Comparison of ENCODE assay signal across 14 mouse cellular contexts in genomic region chr19:22272916-22273315, GRCm38 (mm10).
A peak's percentile ranks its signal among the peaks of the same experiment; 100 is the strongest.
DNase-seq lines count a peak whose midpoint lies in the region; ATAC-seq and TF ChIP-seq lines count a peak whose summit lies in the region.
"Had no signal": no experiment of that assay in that cellular context is flagged by ENCODE, and none has a peak within 500 bp of the region (broad histone marks: within the 10 kb centered on the region; RNA-seq: fewer than 3 reads in every experiment).

No protein-coding gene starts in this region.

- no peaks in the 10 kb centered on the region for H3K27me3 ChIP-seq in forebrain, embryonic 14.5 days (replicated peaks; ENCODE audit: control insufficient read depth, insufficient read depth, low read length)
- H3K27me3 ChIP-seq in forebrain, embryonic 10.5 days (ENCODE audit: poor library complexity, severe bottlenecking), result no peaks in the 10 kb centered on the region
- no peaks in the 10 kb centered on the region for H3K27me3 ChIP-seq in heart, embryonic 12.5 days (replicated peaks)
- no peaks in the 10 kb centered on the region for H3K27me3 ChIP-seq in neural tube, embryonic 11.5 days (ENCODE audit: control insufficient read depth, insufficient read depth, low read length)
- no peaks in the 10 kb centered on the region for H3K27me3 ChIP-seq in neural tube, embryonic 15.5 days (replicated peaks)
- H3K27me3 ChIP-seq in hindbrain, postnatal 0 days (ENCODE audit: insufficient read depth, low read length), result no peaks in the 10 kb centered on the region
- H3K27me3 ChIP-seq: neural tube, embryonic 12.5 days had no signal

- H3K4me1 ChIP-seq in forebrain, embryonic 14.5 days (ENCODE audit: control insufficient read depth, insufficient read depth, low read length), result no peaks in the 10 kb centered on the region
- H3K4me1 ChIP-seq in forebrain, embryonic 10.5 days, result no peaks in the 10 kb centered on the region
- H3K4me1 ChIP-seq in heart, embryonic 12.5 days (replicated peaks), result no peaks in the 10 kb centered on the region
- no peaks in the 10 kb centered on the region for H3K4me1 ChIP-seq in neural tube, embryonic 11.5 days (ENCODE audit: control insufficient read depth, insufficient read depth, low read length)
- no peaks in the 10 kb centered on the region for H3K4me1 ChIP-seq in neural tube, embryonic 15.5 days
- no peaks in the 10 kb centered on the region for H3K4me1 ChIP-seq in hindbrain, postnatal 0 days (ENCODE audit: insufficient read depth, low read length)
- H3K4me1 ChIP-seq: neural tube, embryonic 12.5 days had no signal

- no peaks in the 10 kb centered on the region for H3K36me3 ChIP-seq in forebrain, embryonic 14.5 days (ENCODE audit: control insufficient read depth, insufficient read depth, low read length)
- H3K36me3 ChIP-seq in forebrain, embryonic 10.5 days (replicated peaks), result no peaks in the 10 kb centered on the region
- H3K36me3 ChIP-seq in heart, embryonic 12.5 days, result no peaks in the 10 kb centered on the region
- no peaks in the 10 kb centered on the region for H3K36me3 ChIP-seq in neural tube, embryonic 11.5 days (ENCODE audit: control insufficient read depth, insufficient read depth, low read length)
- no peaks in the 10 kb centered on the region for H3K36me3 ChIP-seq in neural tube, embryonic 15.5 days
- no peaks in the 10 kb centered on the region for H3K36me3 ChIP-seq in hindbrain, postnatal 0 days (ENCODE audit: insufficient read depth, low read length)
- H3K36me3 ChIP-seq: neural tube, embryonic 12.5 days had no signal

- peak; percentile 26 for DNase-seq in forebrain, embryonic 14.5 days (ENCODE audit: low spot score)
- no peak for DNase-seq in forebrain, embryonic 10.5 days (ENCODE audit: extremely low spot score, low spot score)
- peak; percentile 11 to 15 for DNase-seq in heart, postnatal 10 days
- DNase-seq in neural tube, embryonic 11.5 days (ENCODE audit: low spot score), result peak; percentile 12
- DNase-seq in hindbrain, postnatal 0 days (ENCODE audit: low spot score), result peak; percentile 15
- DNase-seq in left cerebral cortex, adult 11 months (ENCODE audit: low spot score), result no peak
- DNase-seq: adrenal gland, postnatal 10 days; lung, postnatal 10 days; thymus, adult 18-20 months had no signal

- 83% methylated on average over 5 of the region's 5 CpGs for WGBS in forebrain, embryonic 14.5 days
- 78% methylated on average over 5 of the region's 5 CpGs for WGBS in forebrain, embryonic 10.5 days
- 59% methylated on average over 5 of the region's 5 CpGs for WGBS in heart, embryonic 12.5 days
- WGBS in neural tube, embryonic 11.5 days, result 62% methylated on average over 5 of the region's 5 CpGs
- 65% methylated on average over 5 of the region's 5 CpGs for WGBS in neural tube, embryonic 15.5 days
- 57% methylated on average over 5 of the region's 5 CpGs for WGBS in hindbrain, postnatal 0 days

- intact Hi-C loops in heart, postnatal 10 days (cut with DNase I), result no loop called here

- H3K4me3 ChIP-seq in forebrain, embryonic 14.5 days (ENCODE audit: low read depth, low read length), result no peak overlapping the region
- no peak overlapping the region for H3K4me3 ChIP-seq in forebrain, embryonic 10.5 days
- no peak overlapping the region for H3K4me3 ChIP-seq in heart, embryonic 12.5 days
- no peak overlapping the region for H3K4me3 ChIP-seq in neural tube, embryonic 11.5 days (ENCODE audit: low read depth, low read length)
- no peak overlapping the region for H3K4me3 ChIP-seq in neural tube, embryonic 15.5 days (replicated peaks)
- H3K4me3 ChIP-seq in hindbrain, postnatal 0 days (ENCODE audit: low read length), result no peak overlapping the region
- H3K4me3 ChIP-seq: neural tube, embryonic 12.5 days had no signal

- no peak overlapping the region for H3K27ac ChIP-seq in forebrain, embryonic 14.5 days (ENCODE audit: low read depth, low read length)
- no peak overlapping the region for H3K27ac ChIP-seq in forebrain, embryonic 10.5 days
- no peak overlapping the region for H3K27ac ChIP-seq in heart, embryonic 12.5 days (ENCODE audit: poor library complexity, severe bottlenecking)
- no peak overlapping the region for H3K27ac ChIP-seq in neural tube, embryonic 11.5 days (ENCODE audit: low read depth, low read length)
- no peak overlapping the region for H3K27ac ChIP-seq in neural tube, embryonic 15.5 days (replicated peaks)
- no peak overlapping the region for H3K27ac ChIP-seq in hindbrain, postnatal 0 days
- H3K27ac ChIP-seq: neural tube, embryonic 12.5 days had no signal

- ATAC-seq in forebrain, embryonic 14.5 days, result no peak
- ATAC-seq in heart, embryonic 12.5 days (ENCODE audit: insufficient number of reproducible peaks, low FRiP score), result no peak
- ATAC-seq in neural tube, embryonic 11.5 days (ENCODE audit: insufficient read depth, low FRiP score, low TSS enrichment), result no peak
- ATAC-seq in neural tube, embryonic 15.5 days (ENCODE audit: low FRiP score), result no peak
- ATAC-seq in hindbrain, postnatal 0 days, result no peak

- TF ChIP-seq CTCF in hindbrain, postnatal 0 days (IDR thresholded peaks at IDR 0.05; ENCODE audit: low read depth), result no peak

- no peak overlapping the region for H3K4me2 ChIP-seq in forebrain, embryonic 14.5 days (ENCODE audit: low read length)
- no peak overlapping the region for H3K4me2 ChIP-seq in heart, embryonic 12.5 days
- H3K4me2 ChIP-seq in neural tube, embryonic 11.5 days (ENCODE audit: low read depth), result no peak overlapping the region
- H3K4me2 ChIP-seq in neural tube, embryonic 15.5 days, result no peak overlapping the region
- no peak overlapping the region for H3K4me2 ChIP-seq in hindbrain, postnatal 0 days (ENCODE audit: low read depth, low read length)
- H3K4me2 ChIP-seq: liver, embryonic 11.5 days; midbrain, embryonic 11.5 days; neural tube, embryonic 12.5 days had no signal

- no peak overlapping the region for H3K9ac ChIP-seq in forebrain, embryonic 14.5 days (ENCODE audit: low read length)
- H3K9ac ChIP-seq in heart, embryonic 12.5 days, result no peak overlapping the region
- H3K9ac ChIP-seq in neural tube, embryonic 11.5 days (ENCODE audit: low read length), result no peak overlapping the region
- H3K9ac ChIP-seq in neural tube, embryonic 15.5 days (replicated peaks), result no peak overlapping the region
- H3K9ac ChIP-seq in hindbrain, postnatal 0 days (replicated peaks; ENCODE audit: low read length), result no peak overlapping the region
- H3K9ac ChIP-seq: neural tube, embryonic 12.5 days had no signal

- H3K9me3 ChIP-seq in forebrain, embryonic 14.5 days (replicated peaks; ENCODE audit: control insufficient read depth, low read length), result no peaks in the 10 kb centered on the region
- H3K9me3 ChIP-seq in forebrain, embryonic 10.5 days, result no peaks in the 10 kb centered on the region
- no peaks in the 10 kb centered on the region for H3K9me3 ChIP-seq in heart, embryonic 12.5 days (replicated peaks)
- no peaks in the 10 kb centered on the region for H3K9me3 ChIP-seq in neural tube, embryonic 11.5 days (ENCODE audit: control insufficient read depth, low read length)
- no peaks in the 10 kb centered on the region for H3K9me3 ChIP-seq in neural tube, embryonic 15.5 days (replicated peaks)
- H3K9me3 ChIP-seq in hindbrain, postnatal 0 days (ENCODE audit: low read length), result no peaks in the 10 kb centered on the region
- H3K9me3 ChIP-seq: neural tube, embryonic 12.5 days had no signal

Comparison
In these comparisons a context has a peak if more than half of its experiments do, and no peak if none do; other contexts are left out.
1. DNase-seq: peak in forebrain, embryonic 14.5 days (single experiment), heart, postnatal 10 days (2 of 2), neural tube, embryonic 11.5 days (single experiment) and hindbrain, postnatal 0 days (single experiment); none in forebrain, embryonic 10.5 days (single experiment) and left cerebral cortex, adult 11 months (single experiment).